Mouse (Mus musculus): ENCODE data around the gene Als2cl. TPM values are rescaled to one million over a fixed set of nuclear protein-coding genes. Genes with fewer than 3 reads are reported as not detected.

Als2cl gene
- polyA plus RNA-seq, 1 experiment from 2014 or later, result 4.9 TPM

- DNase-seq (ENCODE audit: low spot score), result no peak
Measured at GRCm38 (mm10) chr9:110879998-110880561, 410 bp downstream of the Als2cl start, which contains the start of gene Tmie. Gene Tmie, minus strand, starts transcription at chr9:110880113.

- DNase-seq (ENCODE audit: low spot score), result no peak
Measured at GRCm38 (mm10) chr9:110880772-110881171, 1.1 kb downstream of the Als2cl start.

DNA sequence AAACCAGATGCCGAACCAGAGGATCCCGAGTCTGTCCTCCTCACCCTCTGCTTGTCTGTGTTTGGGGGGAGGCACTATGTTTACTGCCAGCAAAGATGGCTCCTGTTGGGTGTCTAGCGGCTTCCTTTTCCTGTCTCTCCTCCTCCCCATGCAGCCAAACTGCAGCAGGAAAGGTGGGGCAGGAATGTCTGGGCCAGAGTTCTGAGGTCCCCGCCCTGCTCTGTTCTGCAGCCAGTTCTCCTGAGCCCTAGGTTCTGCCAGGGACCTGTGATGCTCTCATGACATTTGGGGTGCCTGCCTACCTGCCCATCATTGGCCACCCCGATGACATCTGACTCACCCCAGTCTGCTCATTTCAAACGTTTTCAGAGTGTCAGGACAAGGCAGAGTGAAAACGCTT is 2.3 kb downstream of the Als2cl start:
- DNase-seq (ENCODE audit: low spot score), result no peak

- peak; percentile 75 for DNase-seq (ENCODE audit: low spot score)
Measured at GRCm38 (mm10) chr9:110887388-110888303, 8.0 kb downstream of the Als2cl start.

DNA sequence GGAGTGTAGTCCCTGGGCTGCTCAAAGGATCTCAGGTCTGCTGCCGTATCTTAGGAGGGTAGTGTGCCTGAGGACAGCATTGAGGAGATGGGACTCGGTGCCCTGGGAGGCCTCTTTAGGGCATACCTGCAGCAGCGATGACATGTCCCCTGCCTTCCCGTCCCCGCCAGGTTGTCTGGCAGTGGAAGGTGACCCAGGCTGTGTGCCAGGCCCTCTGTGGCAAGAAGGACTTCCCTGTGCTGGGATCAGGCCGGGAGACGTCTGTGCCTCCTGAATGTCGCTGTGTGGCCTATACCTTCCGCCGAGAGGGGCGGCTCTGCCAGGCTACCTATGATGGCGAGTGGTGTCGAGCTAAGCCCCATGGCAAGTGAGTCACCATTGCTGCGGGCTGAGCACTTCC is 9.3 kb downstream of the Als2cl start:
- DNase-seq (ENCODE audit: low spot score), result no peak

- DNase-seq (ENCODE audit: low spot score), result no peak
Measured at GRCm38 (mm10) chr9:110890026-110890783, 10.5 kb downstream of the Als2cl start.

- no peak for DNase-seq (ENCODE audit: low spot score)
Measured at GRCm38 (mm10) chr9:110891077-110891828, 11.6 kb downstream of the Als2cl start.

DNA sequence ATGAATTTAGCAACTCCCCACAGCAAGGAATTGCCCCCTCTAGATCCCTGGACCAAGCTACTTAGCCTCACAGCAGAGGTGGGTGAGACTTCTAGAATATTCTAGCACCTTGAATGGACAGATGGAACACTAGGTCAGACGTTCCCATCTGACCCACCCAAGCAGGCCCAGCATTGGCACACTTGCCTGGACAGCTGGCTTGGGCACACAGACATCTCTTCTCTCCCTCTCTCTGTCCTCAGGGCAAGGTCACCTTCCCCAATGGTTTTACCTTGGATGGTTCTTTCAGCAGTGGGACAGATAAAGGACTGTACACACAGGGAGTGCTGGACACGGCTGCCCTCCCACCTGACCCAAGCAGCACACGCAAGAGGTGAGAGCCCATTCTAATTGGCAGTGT is 12.9 kb downstream of the Als2cl start:
- no peak for DNase-seq (ENCODE audit: low spot score)

DNA sequence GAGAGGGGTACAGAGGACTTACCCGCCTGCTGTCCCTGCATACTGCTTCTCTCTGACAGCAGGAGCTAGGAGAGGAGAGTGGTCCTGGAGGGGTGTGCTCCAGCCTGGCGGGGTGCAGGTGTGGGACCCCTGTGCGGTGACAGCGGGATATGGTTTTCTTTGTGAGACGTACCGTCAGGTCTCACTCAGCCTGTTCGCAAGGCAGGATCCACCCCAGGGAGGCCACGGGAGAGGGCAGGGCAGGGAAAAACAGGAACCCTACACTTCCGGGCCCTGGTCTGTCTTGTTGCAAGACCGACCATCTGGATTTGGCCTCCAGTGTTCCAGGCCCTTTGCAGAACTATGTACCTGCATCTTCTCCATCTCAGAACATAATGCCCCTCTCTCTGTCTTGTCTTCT is 13.8 kb downstream of the Als2cl start:
- no peak for DNase-seq (ENCODE audit: low spot score)

- DNase-seq (ENCODE audit: low spot score), result peak; percentile 82
Measured at GRCm38 (mm10) chr9:110895507-110895906, 15.8 kb downstream of the Als2cl start.

DNA sequence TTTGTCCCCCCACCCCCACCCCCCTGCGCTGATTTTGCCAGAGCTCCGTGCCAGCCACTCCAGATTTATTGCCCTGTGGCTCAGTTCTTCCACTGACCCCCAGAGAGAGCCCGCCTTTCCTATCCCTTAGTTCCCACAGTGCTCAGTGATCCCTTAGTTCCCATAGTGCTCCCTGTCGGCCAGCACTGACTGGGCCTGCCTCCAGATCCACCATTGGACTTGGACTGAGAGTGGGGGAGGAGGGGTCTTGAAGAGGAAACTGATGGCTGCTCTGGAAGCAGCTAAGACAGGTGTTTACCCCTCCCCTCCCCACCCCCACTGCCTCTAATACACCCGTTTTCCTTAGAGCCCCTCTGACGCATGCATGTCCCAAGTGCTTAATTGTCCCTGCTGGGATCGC is 16.3 kb downstream of the Als2cl start:
- DNase-seq (ENCODE audit: low spot score), result no peak

DNA sequence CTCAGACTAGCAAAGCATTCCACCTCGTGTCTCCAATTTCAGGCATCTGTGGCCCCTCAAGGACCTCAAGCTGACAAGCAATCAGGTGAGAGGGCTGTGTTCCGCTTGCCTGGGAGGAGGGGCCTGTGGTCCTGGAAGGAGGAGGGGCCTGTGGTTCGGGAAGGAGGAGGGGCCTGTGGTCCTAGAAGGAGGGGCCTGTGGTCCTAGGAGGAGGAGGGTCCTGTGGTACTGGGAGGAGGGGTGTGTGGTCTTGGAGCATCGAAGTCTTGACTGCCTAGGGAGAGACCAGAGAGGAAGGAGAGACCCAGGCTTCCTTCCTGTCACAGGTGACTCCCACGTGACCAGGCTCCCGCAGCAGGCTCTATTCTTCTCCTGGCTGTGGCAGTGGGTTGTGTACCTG is 16.9 kb downstream of the Als2cl start:
- peak; percentile 88 for DNase-seq (ENCODE audit: low spot score)

DNA sequence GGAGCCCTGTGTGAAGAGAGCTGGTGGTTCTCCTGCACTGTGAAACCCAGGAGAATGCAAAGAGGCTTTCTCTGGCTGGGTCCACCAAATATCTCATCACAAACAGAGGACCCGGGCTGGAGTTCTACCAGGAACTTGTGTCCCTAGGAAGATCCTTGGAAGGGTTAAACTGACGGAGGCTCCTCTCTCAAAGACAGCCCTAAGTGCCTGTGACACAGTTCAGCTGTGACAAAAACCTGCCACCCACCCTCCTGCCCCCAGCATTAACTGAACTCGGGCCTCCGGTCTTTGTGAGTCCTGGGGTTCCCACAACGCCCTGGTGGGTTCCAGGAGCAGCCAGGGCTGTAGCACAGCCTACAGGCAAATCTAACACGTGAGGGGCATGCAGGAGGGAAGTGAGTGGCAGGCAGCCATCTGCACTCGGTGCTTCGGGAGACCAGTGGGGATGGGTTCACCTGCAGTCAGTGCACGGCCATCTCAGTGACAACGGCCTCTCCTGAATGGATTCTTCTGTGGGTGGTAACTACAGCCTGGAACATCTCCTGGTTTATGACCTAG is 19.9 kb downstream of the Als2cl start:
- DNase-seq (ENCODE audit: low spot score), result no peak

- DNase-seq (ENCODE audit: low spot score), result no peak
Measured at GRCm38 (mm10) chr9:110901204-110901603, 21.5 kb downstream of the Als2cl start.

GRCm38 (mm10) chr9:110902271-110902670 is 22.6 kb downstream of the Als2cl start:
- DNase-seq (ENCODE audit: low spot score), result no peak

- DNase-seq (ENCODE audit: low spot score), result peak; percentile 92
Measured at GRCm38 (mm10) chr9:110907201-110907837, 27.6 kb downstream of the Als2cl start.

GRCm38 (mm10) chr9:110907838-110908630 is 28.4 kb downstream of the Als2cl start:
- peak; percentile 42 for DNase-seq (ENCODE audit: low spot score)

DNA sequence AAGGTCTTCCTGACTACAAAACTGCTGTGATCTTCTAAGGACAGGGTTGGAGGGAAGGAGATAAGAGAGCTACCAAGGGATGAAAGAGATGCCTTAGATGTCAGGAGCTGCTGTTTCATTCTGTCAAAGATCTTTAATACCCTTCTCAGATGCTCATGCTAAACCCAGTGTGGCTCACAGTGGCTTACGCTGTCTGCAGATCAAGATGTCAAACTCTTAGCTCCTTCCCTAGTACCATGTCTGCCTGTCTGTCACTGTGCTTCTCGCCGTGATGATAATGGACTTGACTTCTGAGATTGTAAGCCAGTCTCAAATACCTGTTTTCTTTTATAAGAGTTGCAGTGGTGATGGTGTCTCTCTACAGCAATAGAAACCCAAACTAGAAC is 29.0 kb downstream of the Als2cl start:
- DNase-seq (ENCODE audit: low spot score), result no peak

GRCm38 (mm10) chr9:110909371-110909967 is 29.8 kb downstream of the Als2cl start:
- DNase-seq (ENCODE audit: low spot score), result peak; percentile 41
